Mouse (Mus musculus) midbrain, embryonic 10.5 days (tissue): Measurements from ENCODE around the gene Fam184a. TPM values are rescaled to one million over a fixed set of nuclear protein-coding genes. Genes with fewer than 3 reads are reported as not detected.

Source experiments
- DNase-seq: peaks from one replicate; pipeline ENCODE4 v3.0.0-alpha.2; 2017; ENCODE audit warnings: low spot score
- H3K27ac ChIP-seq: fragments of 300-500 bp; sonication (generic); replicated peaks from 2 replicates; pipeline ENCODE4 v1.5.1; 2016; ENCODE audit warnings: mild to moderate bottlenecking
- H3K27me3 ChIP-seq: fragments of 300-500 bp; sonication (generic); 2 replicates; pipeline ENCODE4 v1.6.1; 2016; ENCODE audit warnings: low read depth, mild to moderate bottlenecking; ENCODE audit not compliant: poor library complexity, severe bottlenecking
- H3K36me3 ChIP-seq: fragments of 300-500 bp; sonication (generic); 2 replicates; pipeline ENCODE4 v1.6.1; 2016; ENCODE audit warnings: mild to moderate bottlenecking, moderate library complexity
- H3K4me1 ChIP-seq: fragments of 300-500 bp; sonication (generic); 2 replicates; pipeline ENCODE4 v1.6.1; 2016
- H3K4me3 ChIP-seq: fragments of 300-500 bp; sonication (generic); 2 replicates; pipeline ENCODE4 v1.5.1; 2016; ENCODE audit warnings: mild to moderate bottlenecking, moderate library complexity
- H3K9me3 ChIP-seq: fragments of 300-500 bp; sonication (generic); replicated peaks from 2 replicates; pipeline ENCODE4 v1.6.1; 2016; ENCODE audit warnings: mild to moderate bottlenecking
- WGBS: fragments of 180-500 bp; shearing (Covaris S2); methylation state at CpG from one replicate; pipeline ENCODE4 v1.1.7; 2016; 5-methylcytosine and 5-hydroxymethylcytosine counted together
- polyA plus RNA-seq: library from polyadenylated mRNA; unstranded; fragments of >200 nt; fragmentation: Nextera tagmentation; extraction: Ambion mirVana; gene quantifications from 2 replicates; pipeline ENCODE4 v1.2.1, GENCODE M21; 2016

The Fam184a gene
- polyA plus RNA-seq, 1 experiment from 2014 or later: 4.3 TPM

GRCm38 (mm10) chr10:53740014-53740413, 10.9 kb downstream of the Fam184a start:
- Histone ChIP-seq H3K4me3 (no peak overlapping the region), H3K9me3 (no peaks in the 10 kb centered on the region), H3K27me3 (no peaks in the 10 kb centered on the region), H3K27ac (no peak overlapping the region), H3K4me1 (no peaks in the 10 kb centered on the region), H3K36me3 (no peaks in the 10 kb centered on the region)
- no peak for DNase-seq

DNA sequence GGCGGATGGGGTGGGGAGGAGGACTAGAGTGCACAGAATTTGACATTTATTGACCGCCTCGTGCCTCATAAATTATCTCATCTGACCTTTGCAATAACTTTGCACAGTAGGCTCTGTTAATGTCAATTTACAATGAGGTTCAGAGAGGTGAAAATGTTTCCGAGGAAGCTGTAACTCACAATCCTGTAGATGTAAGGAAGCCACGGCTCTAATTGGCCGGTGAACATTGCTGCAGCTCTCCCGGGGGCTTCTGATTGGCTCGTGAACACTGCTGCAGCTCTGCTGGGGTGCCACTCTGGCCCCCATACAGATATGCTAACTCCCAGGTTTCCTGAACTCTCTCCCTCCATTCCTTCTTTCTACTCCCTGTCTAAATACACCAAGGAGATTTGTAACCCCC, 12.1 kb downstream of the Fam184a start:
- Histone ChIP-seq H3K4me1 (no peaks in the 10 kb centered on the region), H3K9me3 (no peaks in the 10 kb centered on the region), H3K27ac (no peak overlapping the region), H3K4me3 (no peak overlapping the region), H3K36me3 (no peaks in the 10 kb centered on the region), H3K27me3 (no peaks in the 10 kb centered on the region)
- DNase-seq: no peak
- WGBS: 85% methylated on average over 8 of the region's 8 CpGs

DNA sequence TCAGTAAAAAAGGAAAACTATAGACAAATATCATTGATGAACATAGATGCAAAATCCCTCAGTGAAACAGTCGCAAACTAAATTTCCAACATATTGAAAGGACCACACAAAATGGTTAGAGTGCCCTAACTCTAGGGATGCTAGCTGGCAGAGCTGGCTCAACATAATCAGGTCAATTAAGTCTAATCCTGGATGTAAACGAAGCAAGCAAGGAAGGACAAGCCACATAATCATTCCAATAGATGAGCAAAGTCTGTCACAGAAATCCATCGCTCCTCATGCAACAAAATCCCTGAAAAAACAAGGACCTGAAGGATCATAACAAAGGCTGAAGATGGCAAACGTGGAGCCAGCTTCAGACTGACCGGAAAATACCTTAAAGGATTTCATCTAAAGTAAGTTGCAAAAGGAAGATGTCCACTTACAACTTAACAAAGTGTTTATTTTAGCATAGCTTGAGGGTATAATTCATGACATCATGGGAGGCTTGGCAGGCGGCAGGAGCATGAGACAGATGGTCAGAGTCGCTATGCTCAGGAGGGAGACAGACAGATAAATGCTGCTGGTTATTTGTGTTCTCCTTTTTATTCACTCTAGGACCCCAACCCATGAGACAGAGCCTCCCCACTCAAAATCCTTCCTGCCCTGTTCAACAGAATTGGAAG, 15.6 kb downstream of the Fam184a start:
- Histone ChIP-seq H3K4me1 (no peaks in the 10 kb centered on the region), H3K36me3 (no peaks in the 10 kb centered on the region), H3K9me3 (no peaks in the 10 kb centered on the region), H3K27me3 (no peaks in the 10 kb centered on the region), H3K4me3 (no peak overlapping the region), H3K27ac (no peak overlapping the region)
- 82% methylated on average over 7 of the region's 7 CpGs for WGBS
- no peak for DNase-seq

- Histone ChIP-seq H3K9me3 (no peaks in the 10 kb centered on the region), H3K27me3 (no peaks in the 10 kb centered on the region), H3K36me3 (no peaks in the 10 kb centered on the region), H3K4me1 (no peaks in the 10 kb centered on the region), H3K27ac (no peak overlapping the region), H3K4me3 (no peak overlapping the region)
- no peak for DNase-seq
- WGBS: 95% methylated on average over 7 of the region's 7 CpGs
These were observed 18.6 kb downstream of the Fam184a start for GRCm38 (mm10) chr10:53732324-53732723.

- no peak for DNase-seq
- WGBS: 71% methylated on average over 1 of the region's 1 CpGs
These were observed 22.0 kb downstream of the Fam184a start for GRCm38 (mm10) chr10:53728883-53729282.

DNA sequence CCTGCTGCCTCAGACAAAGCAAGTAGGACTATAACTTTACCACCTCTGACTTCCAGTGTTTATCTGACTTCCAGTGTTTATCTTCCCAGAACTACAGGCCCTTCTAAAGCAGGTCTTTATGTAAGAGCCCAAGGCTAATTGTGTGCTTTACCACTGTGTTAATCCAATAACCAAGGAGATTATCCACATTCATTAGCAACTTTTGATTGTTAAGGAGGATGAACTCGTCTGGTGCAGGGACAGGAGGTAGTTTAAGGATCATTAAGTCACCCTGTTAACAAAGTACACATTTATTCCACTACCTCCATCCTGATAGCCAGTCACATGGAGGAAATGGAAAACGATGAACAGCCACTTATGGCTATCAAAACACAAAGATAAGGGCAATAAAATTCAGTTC, 25.6 kb downstream of the Fam184a start:
- DNase-seq: no peak
- Histone ChIP-seq H3K4me1 (no peaks in the 10 kb centered on the region), H3K9me3 (no peaks in the 10 kb centered on the region), H3K27me3 (no peaks in the 10 kb centered on the region), H3K4me3 (no peak overlapping the region), H3K36me3 (no peaks in the 10 kb centered on the region), H3K27ac (no peak overlapping the region)
- 42% methylated on average over 2 of the region's 2 CpGs for WGBS

More at GRCm38 (mm10) chr10:53728883-53729282, 22.0 kb downstream of the Fam184a start:
- no peak overlapping the region for H3K4me3 ChIP-seq
- H3K27ac ChIP-seq: no peak overlapping the region
- no peaks in the 10 kb centered on the region for H3K27me3 ChIP-seq
- H3K4me1 ChIP-seq: no peaks in the 10 kb centered on the region
- H3K36me3 ChIP-seq: no peaks in the 10 kb centered on the region
- no peaks in the 10 kb centered on the region for H3K9me3 ChIP-seq

DNA sequence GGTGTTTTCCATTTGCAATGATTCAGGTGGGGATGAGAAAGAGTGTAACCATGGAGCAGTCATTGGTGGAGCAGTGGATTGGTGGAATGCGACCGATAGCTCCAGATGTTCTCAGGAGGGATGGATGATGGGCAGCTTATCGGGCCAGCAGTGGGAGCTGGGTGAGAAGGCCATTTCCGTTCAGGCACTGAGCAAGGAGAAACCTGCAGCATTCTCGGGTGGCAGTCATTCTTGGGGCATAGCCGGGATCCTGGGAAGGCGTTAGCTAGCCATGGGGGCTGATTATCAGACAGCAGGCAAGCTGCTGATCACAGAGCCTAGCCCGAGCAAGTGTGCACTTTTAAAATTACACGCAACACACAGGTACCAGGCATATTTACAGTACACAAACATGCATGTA, 46.4 kb downstream of the Fam184a start:
- Histone ChIP-seq H3K27ac (no peak overlapping the region), H3K4me1 (no peaks in the 10 kb centered on the region), H3K9me3 (no peaks in the 10 kb centered on the region), H3K36me3 (no peaks in the 10 kb centered on the region), H3K27me3 (no peaks in the 10 kb centered on the region), H3K4me3 (no peak overlapping the region)
- WGBS: 93% methylated on average over 9 of the region's 9 CpGs
- DNase-seq: no peak

DNA sequence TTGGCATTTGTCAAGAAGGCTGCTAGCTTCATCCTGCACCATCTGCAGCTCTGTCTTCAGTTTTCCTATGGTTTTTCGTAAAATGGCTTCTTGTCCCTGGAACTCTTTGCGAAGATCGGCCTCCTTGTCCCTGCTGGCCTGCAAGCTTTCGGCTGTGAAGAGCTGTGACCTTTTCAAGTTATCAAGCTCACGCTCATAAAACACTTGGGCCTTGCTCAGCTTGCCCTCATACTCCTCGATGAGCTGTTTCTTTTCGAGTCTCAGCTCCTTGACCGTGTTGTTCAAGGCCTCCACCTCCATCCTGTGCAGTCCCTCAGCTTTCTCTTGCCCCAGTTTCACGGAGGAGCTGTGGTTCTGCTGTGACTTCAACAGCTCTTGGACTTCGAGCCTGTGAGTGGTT, 52.4 kb downstream of the Fam184a start:
- no peak overlapping the region for H3K27ac ChIP-seq
- H3K9me3 ChIP-seq: no peaks in the 10 kb centered on the region
- WGBS: 94% methylated on average over 10 of the region's 10 CpGs
- no peak overlapping the region for H3K4me3 ChIP-seq
- no peaks in the 10 kb centered on the region for H3K4me1 ChIP-seq
- no peaks in the 10 kb centered on the region for H3K36me3 ChIP-seq
- no peak for DNase-seq
- no peaks in the 10 kb centered on the region for H3K27me3 ChIP-seq

- no peaks in the 10 kb centered on the region for H3K27me3 ChIP-seq
- H3K4me1 ChIP-seq: no peaks in the 10 kb centered on the region
- no peak overlapping the region for H3K4me3 ChIP-seq
- WGBS: 88% methylated on average over 5 of the region's 5 CpGs
- H3K36me3 ChIP-seq: no peaks in the 10 kb centered on the region
- H3K9me3 ChIP-seq: no peaks in the 10 kb centered on the region
- DNase-seq: no peak
- H3K27ac ChIP-seq: no peak overlapping the region
These were observed 56.2 kb downstream of the Fam184a start for GRCm38 (mm10) chr10:53694757-53695156.

DNA sequence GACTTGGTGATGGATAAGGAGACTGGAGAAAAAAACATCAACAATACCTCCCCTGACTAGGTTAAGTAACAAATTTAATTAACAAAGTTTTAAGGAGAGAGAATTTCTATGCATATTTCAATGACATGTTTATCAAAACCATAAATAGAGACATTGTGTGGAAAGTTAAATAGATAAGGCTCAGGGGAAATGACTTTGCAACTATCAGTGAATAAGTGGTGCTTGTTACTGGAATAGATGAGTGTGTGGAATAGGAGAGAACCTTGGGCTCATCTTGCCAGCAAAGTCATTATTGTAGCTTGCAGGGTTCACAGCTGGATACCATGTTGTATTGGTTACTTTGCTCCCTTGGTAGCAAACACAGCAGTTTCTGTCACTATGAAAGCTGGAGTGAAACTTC, 59.7 kb downstream of the Fam184a start:
- H3K27me3 ChIP-seq: no peaks in the 10 kb centered on the region
- DNase-seq: no peak
- no peaks in the 10 kb centered on the region for H3K36me3 ChIP-seq
- H3K9me3 ChIP-seq: no peaks in the 10 kb centered on the region
- H3K27ac ChIP-seq: no peak overlapping the region
- H3K4me3 ChIP-seq: no peak overlapping the region
- no peaks in the 10 kb centered on the region for H3K4me1 ChIP-seq

DNA sequence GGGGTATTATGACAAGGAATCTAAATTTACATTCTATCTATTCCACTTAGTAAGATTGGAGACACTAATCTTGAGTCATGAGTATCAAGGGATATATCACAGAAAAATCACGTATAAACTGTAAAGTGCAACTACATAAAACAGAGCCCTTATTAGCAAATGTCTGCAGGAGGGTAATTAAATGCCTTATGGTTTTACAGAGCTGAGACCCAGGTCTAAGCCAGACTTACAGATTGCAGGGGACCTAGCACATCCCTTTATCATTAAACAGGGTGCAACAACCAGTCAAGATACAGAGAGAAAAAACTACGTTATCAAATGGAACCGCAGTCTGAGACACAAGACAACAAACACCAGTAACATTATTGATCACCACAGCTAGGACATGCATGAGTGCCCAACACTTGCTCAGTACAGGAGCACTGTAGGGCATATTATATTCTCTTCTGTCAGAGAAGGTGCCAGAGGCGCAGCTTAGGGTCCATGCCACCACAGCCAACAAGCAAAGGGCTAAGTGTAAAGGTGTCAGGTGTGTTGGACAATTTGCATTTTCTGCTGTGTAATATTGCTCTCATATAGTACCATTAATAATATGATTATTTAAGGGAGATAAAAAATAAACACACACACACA, 61.9 kb downstream of the Fam184a start:
- no peaks in the 10 kb centered on the region for H3K36me3 ChIP-seq
- H3K27me3 ChIP-seq: no peaks in the 10 kb centered on the region
- H3K9me3 ChIP-seq: no peaks in the 10 kb centered on the region
- no peaks in the 10 kb centered on the region for H3K4me1 ChIP-seq
- no peak overlapping the region for H3K4me3 ChIP-seq
- no peak overlapping the region for H3K27ac ChIP-seq
- DNase-seq: no peak
- WGBS: 93% methylated on average over 4 of the region's 4 CpGs

DNA sequence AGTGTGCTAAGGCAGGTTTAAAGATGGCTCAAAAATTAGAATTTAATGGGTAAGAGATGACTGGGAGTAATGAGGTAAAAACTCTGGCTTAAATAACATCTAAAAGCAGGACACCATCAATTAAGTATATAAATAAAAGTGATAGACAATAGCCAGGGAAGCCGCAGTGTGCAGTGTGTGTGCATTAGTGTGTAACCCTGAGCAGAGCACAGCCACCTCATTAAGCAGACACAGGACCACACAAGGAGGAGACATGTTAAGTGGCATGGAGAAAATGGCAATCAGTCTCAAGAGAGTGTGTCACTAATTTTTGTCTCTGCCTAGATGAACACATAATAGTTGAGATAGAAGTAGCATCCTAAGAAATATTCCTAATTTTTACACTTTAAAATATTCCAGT, 62.4 kb downstream of the Fam184a start:
- WGBS: 87% methylated on average over 1 of the region's 1 CpGs
- Histone ChIP-seq H3K27me3 (no peaks in the 10 kb centered on the region), H3K4me1 (no peaks in the 10 kb centered on the region), H3K9me3 (no peaks in the 10 kb centered on the region), H3K27ac (no peak overlapping the region), H3K4me3 (no peak overlapping the region), H3K36me3 (no peaks in the 10 kb centered on the region)
- DNase-seq: no peak

GRCm38 (mm10) chr10:53687888-53688287, 63.0 kb downstream of the Fam184a start:
- H3K9me3 ChIP-seq: no peaks in the 10 kb centered on the region
- H3K27me3 ChIP-seq: no peaks in the 10 kb centered on the region
- 73% methylated on average over 5 of the region's 5 CpGs for WGBS
- H3K4me3 ChIP-seq: no peak overlapping the region
- no peak overlapping the region for H3K27ac ChIP-seq
- no peak for DNase-seq
- no peaks in the 10 kb centered on the region for H3K36me3 ChIP-seq
- no peaks in the 10 kb centered on the region for H3K4me1 ChIP-seq
